Mouse (Mus musculus): ENCODE measurements around the gene Setd3. TPM values are rescaled to one million over a fixed set of nuclear protein-coding genes. Genes with fewer than 3 reads are reported as not detected.
A peak's percentile ranks its signal among the peaks of the same experiment; 100 is the strongest.

Gene Setd3
- polyA plus RNA-seq, 1 experiment from 2014 or later, result 90.0 TPM

GRCm38 (mm10) chr12:108200094-108200493 lies 21.0 kb upstream of the Setd3 start:
- ATAC-seq, result no peak
- no peak overlapping the region for H3K4me3 ChIP-seq
- H3K27me3 ChIP-seq, result no peaks in the 10 kb centered on the region
- H3K4me1 ChIP-seq, result no peaks in the 10 kb centered on the region
- no peak overlapping the region for H3K9ac ChIP-seq
- peaks cover 98% of the 10 kb centered on the region for H3K36me3 ChIP-seq (ENCODE audit: poor library complexity, severe bottlenecking)
- no peak overlapping the region for H3K4me2 ChIP-seq
- WGBS, result 100% methylated on average over 1 of the region's 1 CpGs
- H3K9me3 ChIP-seq (replicated peaks), result no peaks in the 10 kb centered on the region
- no peak overlapping the region for H3K27ac ChIP-seq

- Histone ChIP-seq H3K4me3 (no peak overlapping the region), H3K9ac (no peak overlapping the region), H3K36me3 (ENCODE audit: poor library complexity, severe bottlenecking) (peaks cover 99% of the 10 kb centered on the region), H3K27ac (no peak overlapping the region), H3K9me3 (replicated peaks) (no peaks in the 10 kb centered on the region), H3K4me2 (no peak overlapping the region), H3K27me3 (no peaks in the 10 kb centered on the region), H3K4me1 (no peaks in the 10 kb centered on the region)
- 86% methylated on average over 4 of the region's 4 CpGs for WGBS
- ATAC-seq, result no peak
These were observed 19.3 kb upstream of the Setd3 start for GRCm38 (mm10) chr12:108198447-108198846.

DNA sequence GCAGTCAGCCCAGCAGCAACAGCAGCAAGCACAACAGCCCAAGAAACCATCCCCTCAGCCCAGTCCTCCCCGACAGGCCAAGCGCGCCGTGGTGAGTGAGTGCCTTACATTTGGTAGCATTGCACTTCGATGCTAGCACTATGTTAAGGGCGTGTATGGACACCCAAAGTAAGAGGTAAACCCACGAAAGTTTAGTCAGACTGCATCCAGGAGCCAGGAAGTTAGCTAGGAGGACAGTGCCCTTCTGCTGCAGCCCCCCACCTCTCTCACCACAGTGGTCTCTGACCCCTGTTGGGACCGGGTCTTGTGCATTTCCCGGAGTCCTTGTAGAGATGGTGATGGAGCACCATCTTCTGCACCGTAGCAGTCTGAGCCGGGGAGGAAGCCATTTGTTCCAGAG lies 16.6 kb upstream of the Setd3 start:
- Histone ChIP-seq H3K4me3 (no peak overlapping the region), H3K9me3 (replicated peaks) (no peaks in the 10 kb centered on the region), H3K4me1 (no peaks in the 10 kb centered on the region), H3K36me3 (ENCODE audit: poor library complexity, severe bottlenecking) (peaks cover 100% of the 10 kb centered on the region), H3K27me3 (no peaks in the 10 kb centered on the region), H3K4me2 (no peak overlapping the region), H3K27ac (no peak overlapping the region), H3K9ac (no peak overlapping the region)
- 97% methylated on average over 11 of the region's 11 CpGs for WGBS
- no peak for ATAC-seq

- Histone ChIP-seq H3K36me3 (ENCODE audit: poor library complexity, severe bottlenecking) (peaks cover 100% of the 10 kb centered on the region), H3K4me2 (no peak overlapping the region), H3K9ac (no peak overlapping the region), H3K27ac (no peak overlapping the region), H3K9me3 (replicated peaks) (no peaks in the 10 kb centered on the region), H3K27me3 (no peaks in the 10 kb centered on the region), H3K4me1 (no peaks in the 10 kb centered on the region), H3K4me3 (no peak overlapping the region)
- 88% methylated on average over 5 of the region's 5 CpGs for WGBS
- no peak for ATAC-seq
These were observed 14.8 kb upstream of the Setd3 start for GRCm38 (mm10) chr12:108193878-108194277.

- H3K4me2 ChIP-seq, result no peak overlapping the region
- H3K4me3 ChIP-seq, result no peak overlapping the region
- no peak overlapping the region for H3K9ac ChIP-seq
- H3K9me3 ChIP-seq (replicated peaks), result no peaks in the 10 kb centered on the region
- no peak for ATAC-seq
- no peak overlapping the region for H3K27ac ChIP-seq
- WGBS, result 92% methylated on average over 6 of the region's 6 CpGs
- H3K36me3 ChIP-seq (ENCODE audit: poor library complexity, severe bottlenecking), result peaks cover 88% of the 10 kb centered on the region
- H3K4me1 ChIP-seq, result peaks cover 11% of the 10 kb centered on the region
- H3K27me3 ChIP-seq, result no peaks in the 10 kb centered on the region
These were observed 8.5 kb upstream of the Setd3 start for GRCm38 (mm10) chr12:108187541-108188091.

GRCm38 (mm10) chr12:108181716-108182115 lies 2.6 kb upstream of the Setd3 start:
- no peak overlapping the region for H3K4me2 ChIP-seq
- no peak for ATAC-seq
- peaks cover 40% of the 10 kb centered on the region for H3K36me3 ChIP-seq (ENCODE audit: poor library complexity, severe bottlenecking)
- H3K27me3 ChIP-seq, result no peaks in the 10 kb centered on the region
- H3K9ac ChIP-seq, result no peak overlapping the region
- H3K4me1 ChIP-seq, result peaks cover 38% of the 10 kb centered on the region
- H3K27ac ChIP-seq, result no peak overlapping the region
- 91% methylated on average over 6 of the region's 6 CpGs for WGBS
- no peaks in the 10 kb centered on the region for H3K9me3 ChIP-seq (replicated peaks)
- no peak overlapping the region for H3K4me3 ChIP-seq

GRCm38 (mm10) chr12:108179321-108180266 lies 480 bp upstream of the Setd3 start, which contains the start of gene Ccnk:
Ccnk (plus strand) TSS chr12:108179579.
- Histone ChIP-seq H3K9me3 (replicated peaks) (no peaks in the 10 kb centered on the region), H3K4me3 (peak within 1 kb of the TSS; percentile 97), H3K9ac (peak within 1 kb of the TSS; percentile 91), H3K27ac (peak within 1 kb of the TSS; percentile 78), H3K36me3 (ENCODE audit: poor library complexity, severe bottlenecking) (peaks cover 24% of the 10 kb centered on the region), H3K4me1 (peaks cover 32% of the 10 kb centered on the region), H3K4me2 (peak within 1 kb of the TSS; percentile 95), H3K27me3 (no peaks in the 10 kb centered on the region)
- peak; percentile 97 for ATAC-seq
- WGBS, result under 1% methylated on average over 77 of the region's 82 CpGs

GRCm38 (mm10) chr12:108178331-108179245 lies 526 bp downstream of the Setd3 start:
- peaks cover 19% of the 10 kb centered on the region for H3K36me3 ChIP-seq (ENCODE audit: poor library complexity, severe bottlenecking)
- no peaks in the 10 kb centered on the region for H3K27me3 ChIP-seq
- WGBS, result under 1% methylated on average over 73 of the region's 103 CpGs
- H3K9ac ChIP-seq, result peak overlapping the region; percentile 91
- H3K4me3 ChIP-seq, result peak overlapping the region; percentile 97
- H3K4me2 ChIP-seq, result peak overlapping the region; percentile 81
- peaks cover 32% of the 10 kb centered on the region for H3K4me1 ChIP-seq
- ATAC-seq, result no peak
- H3K27ac ChIP-seq, result peak overlapping the region; percentile 78
- H3K9me3 ChIP-seq (replicated peaks), result no peaks in the 10 kb centered on the region

- no peak overlapping the region for H3K4me3 ChIP-seq
- no peaks in the 10 kb centered on the region for H3K27me3 ChIP-seq
- H3K27ac ChIP-seq, result no peak overlapping the region
- no peak for ATAC-seq
- no peaks in the 10 kb centered on the region for H3K9me3 ChIP-seq (replicated peaks)
- H3K4me2 ChIP-seq, result no peak overlapping the region
- peaks cover 37% of the 10 kb centered on the region for H3K4me1 ChIP-seq
- H3K36me3 ChIP-seq (ENCODE audit: poor library complexity, severe bottlenecking), result no peaks in the 10 kb centered on the region
- 81% methylated on average over 3 of the region's 3 CpGs for WGBS
- no peak overlapping the region for H3K9ac ChIP-seq
These were observed 2.7 kb downstream of the Setd3 start for GRCm38 (mm10) chr12:108176366-108176765.

DNA sequence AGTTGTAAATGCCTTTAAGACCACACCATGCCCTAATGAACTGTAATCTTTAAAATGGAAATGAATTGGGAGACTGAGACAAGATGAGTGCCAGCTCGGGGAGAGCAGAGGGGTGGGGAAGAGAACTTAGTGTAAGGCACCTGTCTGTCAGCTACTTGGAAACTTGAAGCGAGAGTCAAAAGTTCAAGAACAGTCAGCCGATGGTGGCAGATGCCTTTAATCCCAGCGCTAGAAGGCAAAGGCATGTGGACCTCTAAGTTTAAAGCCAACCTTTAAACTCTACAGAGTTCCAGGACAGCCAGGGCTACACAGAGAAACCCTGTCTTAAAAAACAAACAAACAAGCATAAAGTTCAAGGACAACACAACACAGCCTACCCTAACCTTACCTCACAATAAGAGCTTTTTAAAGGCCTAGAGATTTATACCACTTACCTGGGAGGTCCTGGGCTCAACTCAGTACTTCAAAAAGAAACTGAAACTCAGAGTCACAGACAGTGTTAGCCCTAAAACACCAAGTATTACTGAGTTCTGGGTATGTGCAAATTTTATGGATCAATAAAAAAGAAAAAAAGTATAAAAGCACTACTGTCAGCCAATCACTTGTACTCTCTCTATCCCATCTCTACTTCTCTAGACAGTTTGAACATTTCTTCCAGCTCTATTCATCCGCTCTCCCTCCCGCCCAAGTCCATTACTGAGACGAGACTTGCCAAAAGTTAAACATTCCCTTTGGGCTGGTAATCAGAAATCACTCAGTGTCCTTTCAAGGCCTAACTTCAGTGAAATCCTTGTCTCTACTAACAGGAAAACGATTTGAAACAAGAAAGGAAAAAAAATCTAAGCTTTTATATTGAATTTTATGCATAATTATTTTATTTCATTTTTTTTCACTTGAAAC lies 4.3 kb downstream of the Setd3 start:
- 78% methylated on average over 8 of the region's 8 CpGs for WGBS
- H3K4me1 ChIP-seq, result peaks cover 28% of the 10 kb centered on the region
- H3K4me3 ChIP-seq, result no peak overlapping the region
- ATAC-seq, result no peak
- H3K4me2 ChIP-seq, result no peak overlapping the region
- no peak overlapping the region for H3K27ac ChIP-seq
- no peaks in the 10 kb centered on the region for H3K36me3 ChIP-seq (ENCODE audit: poor library complexity, severe bottlenecking)
- H3K9me3 ChIP-seq (replicated peaks), result no peaks in the 10 kb centered on the region
- no peak overlapping the region for H3K9ac ChIP-seq
- H3K27me3 ChIP-seq, result no peaks in the 10 kb centered on the region

- peaks cover 28% of the 10 kb centered on the region for H3K4me1 ChIP-seq
- no peaks in the 10 kb centered on the region for H3K36me3 ChIP-seq (ENCODE audit: poor library complexity, severe bottlenecking)
- H3K9ac ChIP-seq, result no peak overlapping the region
- 68% methylated on average over 4 of the region's 4 CpGs for WGBS
- ATAC-seq, result no peak
- H3K4me2 ChIP-seq, result no peak overlapping the region
- H3K27ac ChIP-seq, result no peak overlapping the region
- H3K9me3 ChIP-seq (replicated peaks), result no peaks in the 10 kb centered on the region
- H3K27me3 ChIP-seq, result no peaks in the 10 kb centered on the region
- H3K4me3 ChIP-seq, result no peak overlapping the region
These were observed 6.5 kb downstream of the Setd3 start for GRCm38 (mm10) chr12:108172639-108173038.
